In the genomic region with DNA sequence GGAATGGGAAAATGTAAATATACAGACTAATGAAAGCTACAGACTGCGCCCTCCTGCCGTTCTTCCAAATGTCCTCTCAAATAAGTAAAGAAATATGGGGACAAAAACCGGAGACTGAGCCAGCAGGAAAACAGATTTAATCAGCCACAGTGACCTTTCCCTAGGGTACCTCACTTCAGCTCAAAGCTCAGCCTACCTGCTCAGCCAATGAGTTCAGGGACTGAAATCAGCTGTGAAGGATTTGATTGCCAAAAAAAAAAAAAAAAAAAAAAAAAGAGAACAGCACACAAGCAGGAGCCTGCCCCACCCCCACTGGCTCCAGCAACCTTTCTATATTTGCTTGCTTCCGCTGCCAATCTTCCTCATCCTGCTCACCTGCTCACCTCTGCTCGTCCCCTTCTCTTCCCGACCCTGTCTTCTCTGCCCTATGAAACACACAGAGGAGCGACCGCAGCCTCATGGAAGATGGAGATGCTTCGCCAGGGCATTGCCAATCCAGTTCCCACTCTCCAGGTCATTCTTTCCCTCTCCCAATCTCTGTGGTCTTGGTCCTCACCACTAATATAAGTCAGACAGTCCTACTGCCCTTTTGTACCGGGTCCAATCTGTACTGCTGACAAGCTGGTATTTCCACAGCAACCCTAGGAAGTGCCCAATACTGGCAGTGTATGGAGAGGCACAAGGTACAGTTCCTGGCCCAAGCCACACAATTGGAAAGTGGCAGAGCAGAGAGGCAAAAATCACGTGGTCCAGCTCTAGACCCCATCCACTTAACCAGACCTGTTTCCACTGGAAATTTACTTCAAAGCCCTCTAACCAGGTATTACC, we compare ENCODE assay signal across 15 mouse cellular contexts. TPM values are rescaled to one million over a fixed set of nuclear protein-coding genes. Genes with fewer than 3 reads are reported as not detected.
DNase-seq lines count a peak whose midpoint lies in the region; ATAC-seq lines count a peak whose summit lies in the region.
"Had no signal": no experiment of that assay in that cellular context is flagged by ENCODE, and none has a peak within 500 bp of the region (broad histone marks: within the 10 kb centered on the region; RNA-seq: fewer than 3 reads in every experiment).

No protein-coding gene starts in this region.

- peaks cover 9% of the 10 kb centered on the region; the same call in 1 of the 2 replicates for H3K4me1 ChIP-seq in liver, embryonic 11.5 days (replicated peaks; ENCODE audit: control insufficient read depth, insufficient read depth, low read length)
- peaks cover 50% of the 10 kb centered on the region for H3K4me1 ChIP-seq in liver, embryonic 12.5 days

- H3K4me3 ChIP-seq in liver, embryonic 11.5 days (ENCODE audit: low read depth, low read length): no peak overlapping the region
- H3K4me3 ChIP-seq in liver, embryonic 12.5 days: no peak overlapping the region
- H3K4me3 ChIP-seq: heart, embryonic 13.5 days; left cerebral cortex, adult 2 months; megakaryocyte, embryonic 14.5 days had no signal

- peak; percentile 40 for DNase-seq in adrenal gland, postnatal 10 days
- no peak for DNase-seq in adrenal gland, postnatal 25 days
- no peak for DNase-seq in liver, embryonic 11.5 days (ENCODE audit: low spot score)
- peak; percentile 79 to 86 for DNase-seq in cerebellum, postnatal 25 days
- DNase-seq in skeletal muscle tissue, adult 2 months (ENCODE audit: low read depth, low spot score): peak; percentile 47
- no peak for DNase-seq in spleen, postnatal 4 days (ENCODE audit: low spot score in 2 of 2)
- DNase-seq: lung, adult 2 months; thymus, adult 2 months had no signal

- ATAC-seq in liver, embryonic 11.5 days (replicated peaks; ENCODE audit: low FRiP score): no peak
- no peak for ATAC-seq in liver, embryonic 12.5 days
- no peak for ATAC-seq in monocyte, adult 5-6 weeks (replicated peaks; ENCODE audit: insufficient number of reproducible peaks, low FRiP score, low TSS enrichment, poor library complexity, severe bottlenecking)

- H3K27me3 ChIP-seq in liver, embryonic 11.5 days (replicated peaks; ENCODE audit: control insufficient read depth, insufficient read depth, low read length): no peaks in the 10 kb centered on the region
- H3K27me3 ChIP-seq in liver, embryonic 12.5 days (replicated peaks): no peaks in the 10 kb centered on the region
- H3K27me3 ChIP-seq: heart, embryonic 13.5 days; megakaryocyte, embryonic 14.5 days had no signal

- H3K27ac ChIP-seq in liver, embryonic 11.5 days (ENCODE audit: low read depth, low read length): no peak overlapping the region
- no peak overlapping the region for H3K27ac ChIP-seq in liver, embryonic 12.5 days
- H3K27ac ChIP-seq: heart, embryonic 13.5 days; hindbrain, embryonic 14.5 days; left cerebral cortex, adult 2 months had no signal

- no peaks in the 10 kb centered on the region for H3K9me3 ChIP-seq in liver, embryonic 11.5 days (ENCODE audit: control insufficient read depth, low read length)
- no peaks in the 10 kb centered on the region for H3K9me3 ChIP-seq in liver, embryonic 12.5 days (replicated peaks)
- H3K9me3 ChIP-seq: heart, embryonic 13.5 days; megakaryocyte, embryonic 14.5 days had no signal

- H3K4me2 ChIP-seq in liver, embryonic 11.5 days: 0 out of 2 replicates have a peak overlapping the region, but pooled peaks have one; percentile 7
- H3K4me2 ChIP-seq in liver, embryonic 12.5 days: no peak overlapping the region
- H3K4me2 ChIP-seq: heart, embryonic 13.5 days; hindbrain, embryonic 14.5 days had no signal

- 0 out of 2 replicates have a peak, but pooled peaks cover 2% of the 10 kb centered on the region for H3K36me3 ChIP-seq in liver, embryonic 11.5 days (ENCODE audit: control insufficient read depth, insufficient read depth, low read length)
- H3K36me3 ChIP-seq in liver, embryonic 12.5 days: peaks cover under 1% of the 10 kb centered on the region
- H3K36me3 ChIP-seq: heart, embryonic 13.5 days had no signal

- no peak overlapping the region for H3K9ac ChIP-seq in liver, embryonic 11.5 days (ENCODE audit: low read depth, low read length)
- no peak overlapping the region for H3K9ac ChIP-seq in liver, embryonic 12.5 days
- H3K9ac ChIP-seq: heart, embryonic 13.5 days; hindbrain, embryonic 14.5 days had no signal

- 70% methylated on average over 11 of the region's 11 CpGs for WGBS in liver, embryonic 11.5 days
- WGBS in liver, embryonic 12.5 days (ENCODE audit: insufficient replicate concordance): 64% methylated on average over 11 of the region's 11 CpGs

RNA-seq across cellular contexts. Expression of a gene that starts 3.0 kb away (rescaled TPM):
- total RNA-seq in adrenal gland, postnatal 10 days (2021): 100 to 1,000 TPM; 251 to 252 TPM
- 180 and 185 TPM in 2 replicates for total RNA-seq in adrenal gland, postnatal 25 days (2021)
- 34.2 and 35.5 TPM in 2 replicates for polyA plus RNA-seq in liver, embryonic 11.5 days (2014; fragmentation: Nextera tagmentation; extraction: Ambion mirVana)
- polyA plus RNA-seq in liver, embryonic 12.5 days (2016; fragmentation: Nextera tagmentation; extraction: Ambion mirVana): 21.0 and 21.7 TPM in 2 replicates
- total RNA-seq in monocyte, adult 5-6 weeks (2017): 21.4 to 28.0 TPM (median 26.7 TPM) in 3 replicates

RNA-seq across cellular contexts. Expression of a gene that starts 3.1 kb away (rescaled TPM):
- total RNA-seq in adrenal gland, postnatal 10 days (2021): 10 to 100 TPM; 45.3 to 50.6 TPM
- 47.6 and 59.4 TPM in 2 replicates for total RNA-seq in adrenal gland, postnatal 25 days (2021)
- polyA plus RNA-seq in liver, embryonic 11.5 days (2014; fragmentation: Nextera tagmentation; extraction: Ambion mirVana): 125 and 139 TPM in 2 replicates
- polyA plus RNA-seq in liver, embryonic 12.5 days (2016; fragmentation: Nextera tagmentation; extraction: Ambion mirVana): 80.4 and 82.2 TPM in 2 replicates
- total RNA-seq in monocyte, adult 5-6 weeks (2017): 20.9 to 26.6 TPM (median 23.0 TPM) in 3 replicates

RNA-seq across cellular contexts. Expression of a gene that starts 19.2 kb away (rescaled TPM):
- 1 to 10 TPM in 1 of 2 experiments, under 1 TPM in 1; 0.90 to 1.9 TPM for total RNA-seq in adrenal gland, postnatal 10 days (2021)
- 2.0 TPM in 1 of 2 replicates, not detected in the other for total RNA-seq in adrenal gland, postnatal 25 days (2021)
- polyA plus RNA-seq in liver, embryonic 11.5 days (2014; fragmentation: Nextera tagmentation; extraction: Ambion mirVana): 2.5 and 3.3 TPM in 2 replicates
- polyA plus RNA-seq in liver, embryonic 12.5 days (2016; fragmentation: Nextera tagmentation; extraction: Ambion mirVana): 2.0 and 3.2 TPM in 2 replicates
- total RNA-seq in monocyte, adult 5-6 weeks (2017): 0.29 to 1.2 TPM (median 0.96 TPM) in 3 replicates
- total RNA-seq: adrenal gland, postnatal 36 days had no signal

RNA-seq across cellular contexts. Expression of a gene that starts 24.8 kb away (rescaled TPM):
- total RNA-seq in adrenal gland, postnatal 10 days (2021): 10 to 100 TPM; 15.7 to 19.0 TPM
- 12.7 and 20.3 TPM in 2 replicates for total RNA-seq in adrenal gland, postnatal 25 days (2021)
- polyA plus RNA-seq in liver, embryonic 11.5 days (2014; fragmentation: Nextera tagmentation; extraction: Ambion mirVana): 38.2 and 40.9 TPM in 2 replicates
- polyA plus RNA-seq in liver, embryonic 12.5 days (2016; fragmentation: Nextera tagmentation; extraction: Ambion mirVana): 24.9 and 29.5 TPM in 2 replicates
- total RNA-seq in monocyte, adult 5-6 weeks (2017): 29.3 to 50.4 TPM (median 44.2 TPM) in 3 replicates

RNA-seq across cellular contexts. Expression of a gene that starts 29.4 kb away (rescaled TPM):
- total RNA-seq in adrenal gland, postnatal 10 days (2021): 1 to 10 TPM; 4.0 TPM
- total RNA-seq in adrenal gland, postnatal 25 days (2021): 0.90 and 2.8 TPM in 2 replicates
- polyA plus RNA-seq in liver, embryonic 11.5 days (2014; fragmentation: Nextera tagmentation; extraction: Ambion mirVana): 2.3 and 3.1 TPM in 2 replicates
- 2.6 and 2.9 TPM in 2 replicates for polyA plus RNA-seq in liver, embryonic 12.5 days (2016; fragmentation: Nextera tagmentation; extraction: Ambion mirVana)
- total RNA-seq in monocyte, adult 5-6 weeks (2017): 3.4 to 9.2 TPM (median 5.4 TPM) in 3 replicates

Comparison
In these comparisons a context has a peak if more than half of its experiments do, and no peak if none do; other contexts are left out.
1. DNase-seq: peak in adrenal gland, postnatal 10 days (single experiment), cerebellum, postnatal 25 days (2 of 2) and skeletal muscle tissue, adult 2 months (single experiment); none in adrenal gland, postnatal 25 days (single experiment), liver, embryonic 11.5 days (single experiment) and spleen, postnatal 4 days (0 of 2).